Mouse (Mus musculus): Measurements from ENCODE around the gene Smarcd2.

DNA sequence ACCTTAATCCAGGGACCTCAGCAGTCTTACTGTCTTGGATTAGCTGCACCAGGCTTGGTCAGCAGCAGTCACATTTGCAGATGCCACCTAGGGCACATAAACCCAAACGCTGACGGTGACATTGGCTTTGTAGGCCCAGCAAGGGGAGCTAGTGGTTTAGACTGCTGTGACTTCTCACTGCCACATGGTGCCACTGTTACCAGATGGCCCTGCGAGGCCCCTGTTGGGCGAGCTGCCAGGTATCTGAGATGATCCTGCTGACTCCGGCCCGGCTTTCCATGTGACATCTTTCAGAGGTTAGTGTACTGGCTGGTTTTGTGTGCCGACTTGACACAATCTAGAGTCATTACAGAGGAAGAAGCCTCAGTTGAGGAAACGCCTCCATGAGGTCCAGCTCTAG is 16.6 kb upstream of the Smarcd2 start:
- TF ChIP-seq CTCF (conservative IDR thresholded peaks at IDR 0.05; ENCODE audit: insufficient read depth, insufficient read length, low read depth, low read length) = peak; percentile 37; the same call in 1 of the 2 replicates
- TF ChIP-seq POLR2A (IDR thresholded peaks at IDR 0.05; ENCODE audit: low read depth, low read length) = no peak
